Mouse (Mus musculus) skeletal muscle tissue, adult 2 months (tissue): ENCODE data around the gene Usp7.
A peak's percentile ranks its signal among the peaks of the same experiment; 100 is the strongest.

Experiments
- DNase-seq: peaks from one replicate; pipeline ENCODE4 v3.0.0-alpha.2; 2012; ENCODE audit warnings: low read depth, low spot score

Gene Usp7

GRCm38 (mm10) chr16:8674165-8674564, 117.9 kb downstream of the Usp7 start:
- no peak for DNase-seq

DNA sequence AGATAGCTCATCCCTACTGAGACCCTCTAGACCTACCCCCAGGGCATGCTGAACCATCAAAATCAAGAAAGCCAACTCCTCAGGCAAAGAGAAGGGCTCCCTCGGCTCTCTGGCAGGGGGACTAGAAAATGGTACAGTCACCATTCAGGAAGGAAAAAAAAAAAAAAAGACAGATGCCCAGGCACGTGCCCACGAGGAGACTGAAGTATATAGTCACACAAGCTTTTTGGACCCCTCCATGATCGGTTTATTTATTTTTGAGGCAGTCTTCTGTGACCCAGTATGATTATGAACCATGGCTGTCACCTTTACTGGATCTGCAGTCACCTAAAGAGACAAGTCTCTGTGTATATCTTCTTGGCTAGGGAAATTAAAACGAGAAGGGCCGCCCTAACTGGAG, 118.8 kb downstream of the Usp7 start:
- DNase-seq: no peak

GRCm38 (mm10) chr16:8672811-8673210, 119.3 kb downstream of the Usp7 start:
- no peak for DNase-seq

GRCm38 (mm10) chr16:8672350-8672687, 119.8 kb downstream of the Usp7 start:
- no peak for DNase-seq

DNA sequence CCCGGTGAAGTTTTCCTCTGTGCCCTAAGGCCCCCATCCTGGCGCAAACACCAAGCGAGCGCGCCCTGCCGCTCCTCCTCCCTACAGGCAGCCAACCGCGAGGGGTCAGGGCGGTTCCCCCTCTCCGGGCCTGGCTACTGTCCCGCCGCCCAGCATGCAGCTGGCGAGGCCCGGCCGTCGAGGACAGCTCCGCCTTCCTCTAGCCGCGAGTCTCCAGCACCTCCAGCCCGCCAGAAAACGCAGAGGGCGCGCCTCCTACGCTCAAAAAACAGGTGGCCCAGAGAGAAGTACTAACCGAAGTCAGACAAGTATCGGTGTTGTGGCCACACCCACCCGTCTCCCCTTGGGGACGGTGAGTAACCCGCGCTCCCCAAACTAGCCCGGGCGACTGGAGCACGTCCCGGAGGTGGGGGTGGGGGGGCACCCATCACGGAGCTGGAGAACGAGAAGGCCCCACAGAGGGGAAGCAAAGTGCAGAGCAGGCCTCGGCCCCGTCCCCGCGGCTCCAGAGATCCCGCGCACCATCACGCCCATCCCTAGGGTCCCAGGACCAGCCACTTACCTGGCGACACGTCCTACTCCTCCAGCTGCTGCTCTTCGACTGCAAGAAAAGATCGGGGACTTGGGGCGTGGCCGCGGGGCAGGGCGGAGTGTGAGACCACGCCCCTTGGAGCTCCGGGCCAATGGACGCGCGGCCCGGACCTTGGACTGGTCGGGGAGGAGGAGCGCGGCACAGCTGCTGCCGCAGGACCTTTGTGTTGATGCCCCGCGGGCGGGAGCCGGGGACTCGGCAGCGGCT, 120.4 kb downstream of the Usp7 start, which contains the start of gene Carhsp1:
Gene Carhsp1, minus strand, starts transcription at position 605 of the 799 bp plus-strand sequence.
- peak; percentile 90 for DNase-seq

- DNase-seq: no peak
These were observed 121.8 kb downstream of the Usp7 start for GRCm38 (mm10) chr16:8670041-8671035.

DNA sequence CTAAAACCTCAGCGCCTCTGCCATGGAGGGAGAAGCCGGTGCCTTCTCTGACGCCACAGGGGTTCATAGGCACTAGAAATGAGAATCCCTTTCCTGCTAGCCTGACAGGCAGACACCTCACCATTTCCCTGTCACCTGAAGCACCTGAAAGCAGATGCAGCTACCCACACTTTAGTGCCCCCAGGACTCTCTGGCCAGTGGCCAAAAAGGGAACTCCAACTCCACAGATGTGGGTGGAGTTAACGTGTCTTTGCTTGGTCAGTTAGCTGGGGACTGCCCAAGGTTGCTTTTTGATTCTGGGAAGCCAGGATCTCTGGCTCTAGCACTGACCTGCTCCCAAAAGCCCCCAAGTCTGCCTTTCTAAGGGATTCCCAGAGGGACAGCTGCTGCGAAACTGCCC, 122.7 kb downstream of the Usp7 start:
- DNase-seq: no peak

- DNase-seq: no peak
These were observed 123.7 kb downstream of the Usp7 start for GRCm38 (mm10) chr16:8668386-8668785.

DNA sequence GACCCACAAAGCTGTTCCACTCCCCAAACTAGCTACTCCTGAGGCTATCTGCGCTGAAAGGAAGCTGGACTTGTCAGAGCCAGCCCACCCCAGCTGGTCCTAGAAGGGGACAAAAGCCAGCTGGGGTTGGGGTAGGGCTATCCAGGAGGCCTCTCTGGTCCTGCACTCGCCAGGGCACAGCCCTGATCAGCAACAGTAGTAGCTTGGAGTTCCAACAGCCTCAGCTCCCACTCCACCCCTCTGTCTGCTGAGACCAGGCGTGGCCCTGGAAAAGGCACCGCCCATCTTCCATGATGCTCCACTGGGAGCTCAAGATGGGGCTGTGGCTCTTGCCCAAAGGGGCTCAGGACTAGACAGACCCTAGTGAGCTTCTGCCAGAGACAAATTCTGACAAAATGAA, 124.3 kb downstream of the Usp7 start:
- no peak for DNase-seq

DNA sequence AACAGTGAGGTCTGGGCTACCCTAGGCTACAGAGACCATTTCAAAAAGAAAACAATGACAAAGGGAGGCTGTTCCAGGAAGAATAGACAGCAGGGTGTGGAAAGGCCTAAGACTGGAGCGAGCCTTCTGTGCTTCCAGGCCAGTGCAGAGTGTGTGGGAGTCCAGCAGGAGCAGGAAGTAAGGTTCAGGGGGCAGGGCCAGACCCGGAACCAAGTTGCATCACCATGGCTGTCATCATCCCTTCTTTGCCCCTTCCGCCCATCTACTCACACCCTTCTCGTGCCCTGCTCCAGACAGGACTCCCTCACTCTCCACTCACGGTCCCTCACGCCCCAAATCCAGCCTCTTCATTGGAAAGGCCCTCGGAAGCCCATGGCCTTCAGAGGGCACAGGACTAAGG, 124.8 kb downstream of the Usp7 start:
- no peak for DNase-seq

DNA sequence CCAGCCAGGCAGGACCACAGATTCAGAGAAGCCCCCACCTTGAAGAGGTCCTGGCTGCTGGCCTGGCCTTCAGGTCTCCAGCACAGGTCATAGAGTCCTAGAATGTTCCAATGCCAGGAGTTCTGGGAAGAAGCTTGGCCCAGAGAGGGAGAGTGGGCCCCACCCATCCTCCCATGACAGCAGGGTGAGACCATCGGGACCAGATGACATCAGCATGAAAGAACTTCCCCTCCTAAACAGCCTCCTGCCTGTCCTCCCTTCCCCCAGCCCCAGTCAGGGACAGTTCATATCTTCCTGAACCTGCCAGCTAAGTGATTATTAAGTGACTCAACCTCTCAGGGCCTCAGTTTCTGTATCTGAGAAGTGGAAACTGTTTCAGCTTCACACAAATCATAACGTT, 125.7 kb downstream of the Usp7 start:
- DNase-seq: peak; percentile 68

DNA sequence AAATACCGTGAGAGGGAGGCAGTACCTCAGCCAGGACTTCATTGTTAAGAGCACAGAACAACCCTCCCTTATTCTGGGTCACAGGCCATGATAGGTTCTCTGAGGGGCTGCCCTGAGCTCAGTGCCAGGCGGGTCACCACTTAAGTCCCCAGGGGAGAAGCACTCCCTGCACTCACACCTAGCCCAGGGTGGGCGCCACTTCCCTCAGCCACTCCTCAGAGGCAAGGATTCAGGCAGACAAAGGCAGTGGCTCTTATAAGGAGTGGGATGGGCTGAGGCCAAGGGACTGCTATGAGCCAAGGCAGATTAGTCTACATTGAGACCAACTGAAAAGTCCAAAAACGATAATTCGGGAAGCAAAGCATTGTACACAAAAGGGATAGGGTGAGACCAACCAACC, 126.7 kb downstream of the Usp7 start:
- DNase-seq: no peak

DNA sequence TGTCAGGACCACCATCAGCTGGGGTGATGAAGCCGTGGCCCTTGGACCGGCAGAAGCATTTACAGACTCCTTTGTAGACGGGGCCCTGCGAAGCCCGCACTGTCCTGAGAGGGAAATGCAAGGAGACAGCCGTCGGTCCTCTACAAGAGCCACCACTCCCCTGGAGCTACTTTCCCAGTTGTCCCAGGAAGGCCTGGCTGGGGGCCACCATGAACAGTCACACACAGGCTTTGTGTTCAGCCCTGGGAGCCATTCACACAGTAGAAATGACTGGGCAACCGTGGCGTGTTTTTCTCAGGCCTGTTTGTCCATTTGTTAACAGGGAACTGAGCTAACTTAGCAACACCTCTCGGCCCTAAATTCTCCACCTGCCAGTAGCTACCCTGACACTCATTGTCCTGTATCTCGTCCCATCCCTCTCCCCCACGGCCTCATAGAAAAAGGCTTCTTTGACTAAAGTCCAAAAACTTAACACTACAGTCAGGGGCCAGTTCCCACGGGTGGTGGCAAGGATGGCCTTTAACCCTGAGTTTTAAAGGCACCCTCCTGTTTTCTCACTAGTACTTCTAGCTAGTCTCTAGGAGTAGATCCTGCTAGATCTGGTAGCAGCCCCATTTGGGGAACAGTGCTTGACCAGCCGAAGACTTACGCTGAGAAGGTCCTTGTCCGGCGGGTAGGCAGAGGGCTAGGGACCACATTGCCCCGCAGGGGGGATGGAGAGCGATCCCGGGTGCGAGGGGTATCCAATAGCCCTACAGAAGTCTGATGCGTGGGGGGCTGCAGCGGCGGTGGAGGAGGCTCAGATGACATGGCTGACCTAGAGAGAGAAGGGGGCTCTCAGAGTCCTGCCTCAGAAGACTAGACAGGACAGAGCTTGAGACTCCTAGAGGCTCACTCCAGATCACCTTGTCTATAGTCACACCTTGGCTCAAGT, 128.2 kb downstream of the Usp7 start:
- DNase-seq: no peak

DNA sequence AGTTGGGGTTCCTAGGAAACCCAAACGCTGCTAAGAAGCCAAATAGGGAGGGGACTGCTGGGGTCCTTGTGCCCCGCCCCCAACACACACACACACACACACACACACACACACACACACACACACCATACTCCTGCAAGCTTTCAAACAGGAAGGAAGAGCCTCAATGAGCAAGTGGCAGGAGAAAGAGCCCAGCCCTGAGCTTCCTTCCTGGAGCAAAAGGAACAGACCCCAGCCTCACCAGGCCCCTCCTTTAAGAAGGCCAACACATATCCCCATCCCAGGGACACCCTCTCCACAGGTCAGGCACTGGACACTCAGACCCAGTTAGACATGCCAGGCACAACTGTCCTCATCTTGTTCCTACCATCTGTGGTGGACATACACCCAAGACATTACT, 129.1 kb downstream of the Usp7 start:
- no peak for DNase-seq

GRCm38 (mm10) chr16:8658764-8659163, 133.3 kb downstream of the Usp7 start:
- DNase-seq: no peak

DNA sequence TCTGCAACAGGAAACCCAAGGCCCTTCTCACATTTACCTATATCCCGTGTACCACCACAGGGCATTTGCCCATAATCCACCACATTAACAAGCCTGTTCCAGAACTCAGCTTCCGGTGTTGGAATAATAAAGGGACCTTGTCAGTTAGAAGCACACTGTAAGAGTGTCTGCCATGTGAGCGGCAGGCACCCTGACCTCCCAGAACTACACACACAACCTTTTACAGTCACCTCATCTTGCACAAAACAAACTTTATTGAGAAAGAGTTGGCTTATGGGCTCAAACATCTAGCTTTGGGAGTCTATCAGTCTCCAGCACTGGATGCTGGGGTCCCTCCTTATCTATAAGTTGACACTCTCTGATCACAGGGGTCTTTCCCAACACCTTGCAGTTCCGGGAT, 133.8 kb downstream of the Usp7 start:
- DNase-seq: no peak

DNA sequence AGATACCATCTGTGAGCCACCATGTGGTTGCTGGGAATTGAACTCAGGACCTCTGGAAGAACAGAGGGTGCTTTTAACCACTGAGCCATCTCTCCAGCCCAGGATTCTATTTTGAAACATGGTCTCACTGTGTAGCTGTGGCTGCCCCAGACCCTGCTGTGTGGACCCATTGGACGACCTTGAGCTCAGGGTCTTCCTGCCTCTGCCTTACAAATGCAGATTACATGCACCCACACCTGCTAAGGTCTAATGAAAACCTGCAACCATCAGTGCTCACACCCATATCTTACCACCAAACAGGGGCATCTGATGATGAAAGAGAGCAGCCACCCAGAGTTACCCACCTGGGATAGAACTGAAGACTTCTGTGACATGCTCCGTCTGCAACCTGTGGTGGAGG, 135.9 kb downstream of the Usp7 start:
- no peak for DNase-seq

GRCm38 (mm10) chr16:8655599-8655998, 136.5 kb downstream of the Usp7 start:
- no peak for DNase-seq

DNA sequence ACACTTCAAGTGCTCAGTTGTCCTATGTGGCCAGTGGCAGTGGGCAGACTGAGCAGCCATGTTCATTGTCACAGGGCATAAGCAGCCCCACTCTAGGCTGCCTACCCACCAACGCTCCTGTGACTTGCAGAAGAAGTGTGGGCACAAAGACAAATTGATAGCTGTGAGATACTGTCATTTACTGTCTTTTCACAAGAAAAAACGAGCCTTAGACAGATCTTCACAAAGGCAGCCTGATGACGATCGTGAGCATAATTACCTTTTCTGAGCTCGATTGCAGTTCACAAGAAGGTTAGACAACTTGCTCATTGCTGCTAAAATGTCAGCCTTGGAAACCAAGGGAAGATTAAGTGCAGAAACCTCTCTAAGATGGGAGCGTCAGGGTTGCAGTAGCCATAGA, 137.0 kb downstream of the Usp7 start:
- DNase-seq: no peak

DNA sequence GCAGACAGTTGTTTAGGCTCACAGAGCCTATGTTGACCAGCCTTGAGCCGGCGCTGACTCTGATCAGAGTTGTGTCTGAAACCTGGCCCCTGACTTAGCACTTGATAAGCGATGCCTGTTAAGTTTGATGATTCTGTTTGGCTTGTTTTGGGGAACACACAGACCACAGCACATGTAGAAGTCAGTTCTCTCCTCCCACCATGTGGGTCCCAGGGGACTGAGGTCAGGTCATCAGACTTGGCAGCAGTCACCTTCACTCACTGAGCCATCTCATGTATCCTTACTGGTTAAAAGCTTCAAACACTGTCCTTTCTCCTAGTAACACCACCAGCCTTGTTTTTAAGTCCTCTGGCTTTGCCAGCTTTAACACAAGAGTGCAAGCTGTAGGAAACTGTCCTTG, 142.1 kb downstream of the Usp7 start:
- peak; percentile 64 for DNase-seq

GRCm38 (mm10) chr16:8645546-8645945, 146.6 kb downstream of the Usp7 start:
- DNase-seq: no peak

DNA sequence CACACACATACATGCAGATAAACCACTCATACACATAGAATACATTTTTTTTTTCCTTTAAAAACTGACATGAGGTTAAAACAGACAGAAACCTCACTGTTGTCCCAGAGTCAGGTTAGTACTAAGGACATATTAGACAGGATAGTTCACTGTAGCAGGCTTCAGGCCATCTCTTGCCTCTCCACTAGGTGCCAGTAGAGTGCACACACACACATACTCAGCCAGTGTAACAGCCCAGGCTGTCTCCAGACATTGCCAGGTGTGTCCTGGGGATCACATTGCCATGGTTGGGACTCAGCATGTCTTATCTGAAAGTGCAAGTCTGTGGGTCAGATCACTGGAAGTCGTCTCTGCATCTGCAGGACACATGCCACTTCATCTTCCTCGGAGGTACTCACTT, 148.3 kb downstream of the Usp7 start:
- peak; percentile 54 for DNase-seq
